ENCODE assay signal across 9 mouse cellular contexts in the genomic region with DNA sequence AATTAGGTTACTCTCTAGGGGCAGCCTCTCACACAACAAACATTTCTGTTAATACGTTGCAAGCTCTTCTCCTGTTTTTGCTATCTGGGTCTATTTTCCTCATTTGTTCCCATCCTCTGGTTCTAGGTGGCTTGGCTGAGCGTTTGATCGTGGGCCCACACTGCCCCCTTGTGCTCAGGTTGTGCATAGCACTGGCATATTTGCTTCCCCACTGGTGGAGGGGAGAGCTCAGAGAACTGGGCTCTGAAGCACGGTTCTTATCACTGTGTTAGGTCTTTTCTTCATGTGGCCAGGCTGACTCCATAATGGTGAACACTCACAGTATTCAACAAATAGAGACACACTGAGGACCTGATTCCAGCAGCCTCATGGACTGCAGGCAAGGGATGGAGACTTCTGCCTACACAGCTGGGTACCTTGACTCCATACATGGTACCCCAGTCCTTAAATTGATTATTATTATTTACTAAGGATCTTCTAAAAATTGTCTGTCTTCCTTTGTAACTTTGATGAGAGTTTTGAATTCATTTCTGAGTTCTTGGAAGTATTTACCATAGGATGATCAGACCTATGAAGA. TPM values are rescaled to one million over a fixed set of nuclear protein-coding genes. Genes with fewer than 3 reads are reported as not detected.
DNase-seq lines count a peak whose midpoint lies in the region; ATAC-seq and TF ChIP-seq lines count a peak whose summit lies in the region.
"Had no signal": no experiment of that assay in that cellular context is flagged by ENCODE, and none has a peak within 500 bp of the region (broad histone marks: within the 10 kb centered on the region; RNA-seq: fewer than 3 reads in every experiment).

No protein-coding gene starts in this region.

- no peak overlapping the region for H3K27ac ChIP-seq in cerebellum, adult 2 months (ENCODE audit: insufficient read depth, low read length)
- no peak overlapping the region for H3K27ac ChIP-seq in hindbrain, embryonic 13.5 days
- H3K27ac ChIP-seq: macrophage had no signal

- H3K36me3 ChIP-seq in hindbrain, embryonic 13.5 days: no peaks in the 10 kb centered on the region

- no peaks in the 10 kb centered on the region for H3K9me3 ChIP-seq in hindbrain, embryonic 13.5 days

- ATAC-seq in hindbrain, embryonic 13.5 days (ENCODE audit: low FRiP score): peak; percentile 86
- peak; percentile 98 for ATAC-seq in megakaryocyte, adult 5-6 weeks (ENCODE audit: poor library complexity, severe bottlenecking)

- H3K4me2 ChIP-seq in hindbrain, embryonic 13.5 days: no peak overlapping the region

- no peak overlapping the region for H3K9ac ChIP-seq in hindbrain, embryonic 13.5 days

- WGBS in cerebellum, adult 2 months: 4% methylated on average over 4 of the region's 4 CpGs
- 9% methylated on average over 4 of the region's 4 CpGs for WGBS in hindbrain, embryonic 13.5 days

- no peaks in the 10 kb centered on the region; the same call in 1 of the 2 replicates for H3K27me3 ChIP-seq in cerebellum, adult 2 months (ENCODE audit: control insufficient read depth, insufficient read depth, low read length)
- no peaks in the 10 kb centered on the region for H3K27me3 ChIP-seq in hindbrain, embryonic 13.5 days

- no peaks in the 10 kb centered on the region for H3K4me1 ChIP-seq in cerebellum, adult 2 months (ENCODE audit: control insufficient read depth, insufficient read depth, low read length)
- H3K4me1 ChIP-seq in hindbrain, embryonic 13.5 days (replicated peaks): no peaks in the 10 kb centered on the region

- peak; percentile 15 for DNase-seq in MEL-GATA-1-ER (ENCODE audit: extremely low read depth, low read depth)
- peak; percentile 39 to 72 for DNase-seq in cerebellum, adult 2 months
- DNase-seq in frontal cortex, adult 2 months (ENCODE audit: extremely low spot score in 1 of 2, low spot score in 1 of 2): peak; percentile 57 to 91
- DNase-seq in layer of hippocampus, postnatal 14 days (ENCODE audit: low spot score in 2 of 2): peak; percentile 83 to 88
- peak; percentile 81 to 89 for DNase-seq in right cerebral cortex, postnatal 10 days (ENCODE audit: low spot score in 2 of 2)
- peak; percentile 72 for DNase-seq in urinary bladder, postnatal 14 days (ENCODE audit: low spot score)

- no peak for TF ChIP-seq POLR2A in cerebellum, adult 2 months (IDR thresholded peaks at IDR 0.05; ENCODE audit: borderline replicate concordance, insufficient read depth, low read length)

- H3K4me3 ChIP-seq in cerebellum, adult 2 months (replicated peaks; ENCODE audit: insufficient read depth, low read depth, low read length): no peak overlapping the region
- H3K4me3 ChIP-seq in hindbrain, embryonic 13.5 days: no peak overlapping the region

- peak; percentile 97 for TF ChIP-seq CTCF in cerebellum, adult 2 months (IDR thresholded peaks at IDR 0.05; ENCODE audit: borderline replicate concordance, insufficient read depth, low read depth, low read length)

RNA-seq across cellular contexts. Expression of gene Lrrc55, which starts 49.6 kb away (rescaled TPM):
- polyA plus RNA-seq in cerebellum, adult 2 months (2012; rRNA removed): 7.3 and 8.3 TPM in 2 replicates
- polyA plus RNA-seq in frontal cortex, adult 2 months (2012; rRNA removed): 63.6 and 64.7 TPM in 2 replicates
- polyA plus RNA-seq in hindbrain, embryonic 13.5 days (2015; fragmentation: Nextera tagmentation; extraction: Ambion mirVana): 6.9 and 7.7 TPM in 2 replicates
- 10 to 100 TPM; 23.0 to 26.1 TPM for total RNA-seq in layer of hippocampus, postnatal 14 days (2021)
- not detected in 2 replicates for total RNA-seq in megakaryocyte, adult 5-6 weeks (2015)
- total RNA-seq in megakaryocyte, adult 5-6 weeks (2017): not detected in 2 replicates
- polyA plus RNA-seq: macrophage had no signal

Comparison
In these comparisons a context has a peak if more than half of its experiments do, and no peak if none do; other contexts are left out.
1. DNase-seq: peak in every context shown above with its lines; median percentile 86 in layer of hippocampus, postnatal 14 days; 85 in right cerebral cortex, postnatal 10 days; 74 in frontal cortex, adult 2 months; 72 in urinary bladder, postnatal 14 days; 56 in cerebellum, adult 2 months; 15 in MEL-GATA-1-ER.